Mouse (Mus musculus) liver, embryonic 14.5 days (tissue): Measurements from ENCODE around the gene Lgals3. TPM values are rescaled to one million over a fixed set of nuclear protein-coding genes. Genes with fewer than 3 reads are reported as not detected.

Source experiments
- ATAC-seq: fragments of 200-750 bp; cut with Nextera tagmentation; 2 replicates; pipeline ENCODE4 v1.8.0; 2017; ENCODE audit warnings: moderate number of reproducible peaks, mild to moderate bottlenecking, moderate library complexity; ENCODE audit not compliant: insufficient read depth
- DNase-seq, 3 experiments: peaks; one replicate each; pipeline ENCODE4 v3.0.0-alpha.2; 2012 to 2013; ENCODE audit warnings: low read depth in 3 of 3, low spot score in 3 of 3
- H3K27ac ChIP-seq: fragments of 300-500 bp; sonication (generic); 2 replicates; pipeline ENCODE4 v1.5.1; 2014; ENCODE audit warnings: moderate library complexity, mild to moderate bottlenecking, control low read depth, inconsistent platforms
- H3K27me3 ChIP-seq: fragments of 300-500 bp; sonication (generic); 2 replicates; pipeline ENCODE4 v1.6.1; 2014; ENCODE audit warnings: mild to moderate bottlenecking, low read length, moderate library complexity; ENCODE audit not compliant: control insufficient read depth, insufficient read depth
- H3K36me3 ChIP-seq: fragments of 300-500 bp; sonication (generic); replicated peaks from 2 replicates; pipeline ENCODE4 v1.6.1; 2014; ENCODE audit warnings: low read depth; ENCODE audit not compliant: control insufficient read depth, insufficient read depth
- H3K4me1 ChIP-seq, 2 experiments: fragments of 200-500 bp in 1 of 2; fragments of 300-500 bp in 1 of 2; sonication (generic) in 1 of 2; replicated peaks; 2 replicates each; pipeline ENCODE4 v1.6.1; 2012 to 2014; ENCODE audit warnings: antibody characterized with exemption in 1 of 2, inconsistent platforms in 1 of 2, low read length in 1 of 2; ENCODE audit not compliant: control insufficient read depth in 2 of 2, insufficient read depth in 2 of 2
- H3K4me2 ChIP-seq: fragments of 300-500 bp; sonication (generic); 2 replicates; pipeline ENCODE4 v1.6.1; 2014; ENCODE audit warnings: low read depth, mild to moderate bottlenecking, control low read depth, moderate library complexity
- H3K4me3 ChIP-seq, 2 experiments: fragments of 200-500 bp in 1 of 2; fragments of 300-500 bp in 1 of 2; sonication (generic) in 1 of 2; 2 replicates each; pipeline ENCODE4 v1.5.1; 2012 to 2014; ENCODE audit warnings: low read depth in 2 of 2, low read length in 2 of 2, mild to moderate bottlenecking in 2 of 2, control low read depth in 1 of 2, inconsistent platforms in 1 of 2, moderate library complexity in 1 of 2; ENCODE audit not compliant: insufficient read depth in 1 of 2
- H3K9ac ChIP-seq: fragments of 300-500 bp; sonication (generic); replicated peaks from 2 replicates; pipeline ENCODE4 v1.6.1; 2014; ENCODE audit warnings: mild to moderate bottlenecking, control low read depth, moderate library complexity
- H3K9me3 ChIP-seq: fragments of 300-500 bp; sonication (generic); 2 replicates; pipeline ENCODE4 v1.6.1; 2016; ENCODE audit warnings: low read length, mixed read lengths; ENCODE audit not compliant: control insufficient read depth
- CTCF ChIP-seq: IDR thresholded peaks from 2 replicates; pipeline ENCODE4 v1.5.1; 2016; ENCODE audit warnings: antibody characterized with exemption, low read depth, control low read depth
- EP300 ChIP-seq: IDR thresholded peaks from 2 replicates; pipeline ENCODE4 v1.6.1; 2016; ENCODE audit warnings: antibody characterized with exemption, low read depth
- WGBS: fragments of 180-500 bp; shearing (Covaris S2); extraction: QIAGEN DNeasy Blood & Tissue Kit; methylation state at CpG from one replicate; pipeline ENCODE4 v1.1.7; 2014; ENCODE audit not compliant: insufficient replicate concordance; 5-methylcytosine and 5-hydroxymethylcytosine counted together
- polyA plus RNA-seq, 2 experiments: library from polyadenylated mRNA; depleted of rRNA in 1 of 2; stranded (reverse) in 1 of 2; unstranded in 1 of 2; fragments of >200 nt; fragmentation: Nextera tagmentation in 1 of 2; extraction: Ambion mirVana in 1 of 2; gene quantifications; 2 replicates each; pipeline versions ENCODE4 v1.2.1 to v1.2.3; 2012 to 2014

The Lgals3 gene
- polyA plus RNA-seq, 2 experiments = 16.3 to 40.5 TPM

- peaks cover 7 to 13% of the 10 kb centered on the region in 2 experiments for H3K4me1 ChIP-seq
- H3K27ac ChIP-seq = peak overlapping the region; percentile 75
- DNase-seq = no peak
- H3K36me3 ChIP-seq = peaks cover 24% of the 10 kb centered on the region
- 70% methylated on average over 9 of the region's 9 CpGs for WGBS
- H3K9ac ChIP-seq = peak overlapping the region; percentile 79
- ATAC-seq = no peak
- H3K9me3 ChIP-seq = no peaks in the 10 kb centered on the region
- peak overlapping the region; percentile 74 for H3K4me2 ChIP-seq
- TF ChIP-seq EP300 = no peak
- no peaks in the 10 kb centered on the region for H3K27me3 ChIP-seq
- H3K4me3 ChIP-seq = peak overlapping the region in 1 of 2 experiments; percentile 93; a peak in 1 of 4 replicates
These were observed 51.6 kb downstream of the Lgals3 start for GRCm38 (mm10) chr14:47419034-47419625.

- Histone ChIP-seq H3K27me3 (no peaks in the 10 kb centered on the region), H3K4me3 (no peak overlapping the region), H3K36me3 (peaks cover 18% of the 10 kb centered on the region), H3K9me3 (no peaks in the 10 kb centered on the region), H3K4me1 (peaks cover 7 to 13% of the 10 kb centered on the region in 2 experiments), H3K9ac (no peak overlapping the region), H3K4me2 (no peak overlapping the region), H3K27ac (no peak overlapping the region)
- DNase-seq (no peak), ATAC-seq (no peak)
- WGBS = 84% methylated on average over 24 of the region's 24 CpGs
- TF ChIP-seq EP300 (no peak), CTCF (peak; percentile 21; the same call in 1 of the 2 replicates)
These were observed 52.2 kb downstream of the Lgals3 start for GRCm38 (mm10) chr14:47419723-47420276.

GRCm38 (mm10) chr14:47421606-47422005 lies 54.1 kb downstream of the Lgals3 start:
- peaks cover 7 to 13% of the 10 kb centered on the region in 2 experiments for H3K4me1 ChIP-seq
- H3K4me3 ChIP-seq = no peak overlapping the region
- no peak overlapping the region for H3K27ac ChIP-seq
- ATAC-seq (no peak), DNase-seq (no peak)
- H3K4me2 ChIP-seq = no peak overlapping the region
- 40% methylated on average over 2 of the region's 2 CpGs for WGBS
- no peaks in the 10 kb centered on the region for H3K27me3 ChIP-seq
- H3K9ac ChIP-seq = no peak overlapping the region
- no peaks in the 10 kb centered on the region for H3K9me3 ChIP-seq
- TF ChIP-seq EP300 = no peak
- H3K36me3 ChIP-seq = no peaks in the 10 kb centered on the region

GRCm38 (mm10) chr14:47422466-47422865 lies 54.9 kb downstream of the Lgals3 start:
- ATAC-seq (no peak), DNase-seq (no peak)
- TF ChIP-seq CTCF (no peak), EP300 (no peak)
- Histone ChIP-seq H3K36me3 (no peaks in the 10 kb centered on the region), H3K9ac (no peak overlapping the region), H3K9me3 (no peaks in the 10 kb centered on the region), H3K4me2 (no peak overlapping the region), H3K4me1 (peaks cover 7 to 8% of the 10 kb centered on the region in 2 experiments), H3K27me3 (no peaks in the 10 kb centered on the region), H3K27ac (no peak overlapping the region), H3K4me3 (no peak overlapping the region)
- 66% methylated on average over 4 of the region's 4 CpGs for WGBS

GRCm38 (mm10) chr14:47432987-47433386 lies 65.4 kb downstream of the Lgals3 start:
- H3K9me3 ChIP-seq = no peaks in the 10 kb centered on the region
- no peaks in the 10 kb centered on the region for H3K36me3 ChIP-seq
- no peak overlapping the region for H3K4me2 ChIP-seq
- H3K27ac ChIP-seq = no peak overlapping the region
- TF ChIP-seq CTCF (peak; percentile 57), EP300 (no peak)
- H3K4me1 ChIP-seq = no peaks in the 10 kb centered on the region
- DNase-seq (peak in 1 of 3 experiments; percentile 11), ATAC-seq (no peak)
- no peaks in the 10 kb centered on the region for H3K27me3 ChIP-seq
- H3K9ac ChIP-seq = no peak overlapping the region
- H3K4me3 ChIP-seq = no peak overlapping the region

Other genes with a start within 250 kb of the Lgals3 start
- gene Gch1, start 178.3 kb upstream of the Lgals3 start, polyA plus RNA-seq (2012; rRNA removed) = 1.9 and 2.4 TPM in 2 replicates
- gene Gch1, start 178.3 kb upstream of the Lgals3 start, polyA plus RNA-seq (2014; fragmentation: Nextera tagmentation; extraction: Ambion mirVana) = 3.8 and 3.9 TPM in 2 replicates
- gene Wdhd1, start 90.9 kb upstream of the Lgals3 start, polyA plus RNA-seq (2012; rRNA removed) = 20.5 and 34.9 TPM in 2 replicates
- gene Wdhd1, start 90.9 kb upstream of the Lgals3 start, polyA plus RNA-seq (2014; fragmentation: Nextera tagmentation; extraction: Ambion mirVana) = 33.8 and 40.9 TPM in 2 replicates
- gene Socs4, start 90.8 kb upstream of the Lgals3 start, polyA plus RNA-seq (2012; rRNA removed) = 3.8 and 5.2 TPM in 2 replicates
- 3.0 and 3.1 TPM in 2 replicates for gene Socs4, start 90.8 kb upstream of the Lgals3 start, polyA plus RNA-seq (2014; fragmentation: Nextera tagmentation; extraction: Ambion mirVana)
- gene Mapk1ip1l, start 69.5 kb upstream of the Lgals3 start, polyA plus RNA-seq (2012; rRNA removed) = 19.1 TPM in 2 replicates
- 26.3 and 30.7 TPM in 2 replicates for gene Mapk1ip1l, start 69.5 kb upstream of the Lgals3 start, polyA plus RNA-seq (2014; fragmentation: Nextera tagmentation; extraction: Ambion mirVana)
- gene Dlgap5, start 50.7 kb downstream of the Lgals3 start, polyA plus RNA-seq (2012; rRNA removed) = 35.3 and 42.5 TPM in 2 replicates
- 46.2 and 51.4 TPM in 2 replicates for gene Dlgap5, start 50.7 kb downstream of the Lgals3 start, polyA plus RNA-seq (2014; fragmentation: Nextera tagmentation; extraction: Ambion mirVana)
- gene Fbxo34, start 82.7 kb downstream of the Lgals3 start, polyA plus RNA-seq (2012; rRNA removed) = 20.2 and 24.4 TPM in 2 replicates
- gene Fbxo34, start 82.7 kb downstream of the Lgals3 start, polyA plus RNA-seq (2014; fragmentation: Nextera tagmentation; extraction: Ambion mirVana) = 33.4 and 37.1 TPM in 2 replicates
- 3.0 and 3.7 TPM in 2 replicates for gene Atg14, start 202.9 kb downstream of the Lgals3 start, polyA plus RNA-seq (2012; rRNA removed)
- gene Atg14, start 202.9 kb downstream of the Lgals3 start, polyA plus RNA-seq (2014; fragmentation: Nextera tagmentation; extraction: Ambion mirVana) = 5.9 and 6.1 TPM in 2 replicates